Mouse (Mus musculus) forebrain, embryonic 16.5 days (tissue): Measurements from ENCODE around the gene Naa20. TPM values are rescaled to one million over a fixed set of nuclear protein-coding genes. Genes with fewer than 3 reads are reported as not detected.
A peak's percentile ranks its signal among the peaks of the same experiment; 100 is the strongest.
"Not testable (repeated sequence)": the region's sequence is repeated elsewhere in the genome, so short reads cannot be mapped to it uniquely, and the experiment has no call there.

Experiments
- ATAC-seq: fragments of 200-750 bp; cut with Nextera tagmentation; 2 replicates; pipeline ENCODE4 v1.8.0; 2017; ENCODE audit warnings: mild to moderate bottlenecking, moderate library complexity
- H3K27ac ChIP-seq: fragments of 300-500 bp; sonication (generic); 2 replicates; pipeline ENCODE4 v1.5.1; 2014; ENCODE audit warnings: low read length, control low read depth
- H3K27me3 ChIP-seq: fragments of 300-500 bp; sonication (generic); replicated peaks from 2 replicates; pipeline ENCODE4 v1.6.1; 2014; ENCODE audit warnings: low read length; ENCODE audit not compliant: control insufficient read depth, insufficient read depth
- H3K36me3 ChIP-seq: fragments of 300-500 bp; sonication (generic); 2 replicates; pipeline ENCODE4 v1.6.1; 2014; ENCODE audit not compliant: control insufficient read depth, insufficient read depth
- H3K4me1 ChIP-seq: fragments of 300-500 bp; sonication (generic); replicated peaks from 2 replicates; pipeline ENCODE4 v1.6.1; 2014; ENCODE audit warnings: low read length; ENCODE audit not compliant: control insufficient read depth, insufficient read depth
- H3K4me2 ChIP-seq: fragments of 300-500 bp; sonication (generic); 2 replicates; pipeline ENCODE4 v1.6.1; 2014; ENCODE audit warnings: mild to moderate bottlenecking, low read length, control low read depth
- H3K4me3 ChIP-seq: fragments of 300-500 bp; sonication (generic); replicated peaks from 2 replicates; pipeline ENCODE4 v1.5.1; 2014; ENCODE audit warnings: mild to moderate bottlenecking, low read length, control low read depth
- H3K9ac ChIP-seq: fragments of 300-500 bp; sonication (generic); replicated peaks from 2 replicates; pipeline ENCODE4 v1.6.1; 2014; ENCODE audit warnings: low read depth, low read length, control low read depth
- H3K9me3 ChIP-seq: fragments of 300-500 bp; sonication (generic); 2 replicates; pipeline ENCODE4 v1.6.1; 2016; ENCODE audit warnings: low read length; ENCODE audit not compliant: control insufficient read depth
- WGBS: fragments of 180-500 bp; shearing (Covaris S2); extraction: QIAGEN DNeasy Blood & Tissue Kit; methylation state at CpG from one replicate; pipeline ENCODE4 v1.1.7; 2014; 5-methylcytosine and 5-hydroxymethylcytosine counted together
- polyA plus RNA-seq: library from polyadenylated mRNA; unstranded; fragments of >200 nt; fragmentation: Nextera tagmentation; extraction: Ambion mirVana; gene quantifications from 2 replicates; pipeline ENCODE4 v1.2.1, GENCODE M21; 2015

Gene Naa20
- polyA plus RNA-seq, 1 experiment from 2014 or later: 127 TPM

DNA sequence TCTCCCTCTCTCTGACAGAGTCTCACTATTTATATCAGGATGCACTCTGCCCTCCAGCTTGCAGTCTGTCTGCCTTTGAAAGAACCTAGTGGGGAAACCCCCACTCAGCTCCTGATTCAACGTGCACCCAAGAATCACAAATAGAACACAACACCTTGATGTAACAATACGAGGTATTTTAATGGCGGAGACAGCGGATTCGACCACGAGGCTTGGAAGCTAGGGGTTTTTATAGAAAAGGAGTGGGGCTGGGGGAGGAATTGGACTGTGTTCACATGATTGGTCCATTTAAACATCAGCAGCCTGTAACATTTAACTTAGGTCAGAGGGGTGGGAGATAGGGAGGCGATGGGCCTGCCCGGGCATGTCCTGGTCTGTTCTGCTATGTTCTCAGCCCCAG is 1.6 kb upstream of the Naa20 start:
- not testable (repeated sequence) for H3K27me3 ChIP-seq, H3K9me3 ChIP-seq, H3K4me2 ChIP-seq, ATAC-seq, H3K4me3 ChIP-seq, H3K27ac ChIP-seq, H3K9ac ChIP-seq, H3K36me3 ChIP-seq
- peaks cover 19% of the 10 kb centered on the region for H3K4me1 ChIP-seq
- WGBS: 73% methylated on average over 7 of the region's 8 CpGs

DNA sequence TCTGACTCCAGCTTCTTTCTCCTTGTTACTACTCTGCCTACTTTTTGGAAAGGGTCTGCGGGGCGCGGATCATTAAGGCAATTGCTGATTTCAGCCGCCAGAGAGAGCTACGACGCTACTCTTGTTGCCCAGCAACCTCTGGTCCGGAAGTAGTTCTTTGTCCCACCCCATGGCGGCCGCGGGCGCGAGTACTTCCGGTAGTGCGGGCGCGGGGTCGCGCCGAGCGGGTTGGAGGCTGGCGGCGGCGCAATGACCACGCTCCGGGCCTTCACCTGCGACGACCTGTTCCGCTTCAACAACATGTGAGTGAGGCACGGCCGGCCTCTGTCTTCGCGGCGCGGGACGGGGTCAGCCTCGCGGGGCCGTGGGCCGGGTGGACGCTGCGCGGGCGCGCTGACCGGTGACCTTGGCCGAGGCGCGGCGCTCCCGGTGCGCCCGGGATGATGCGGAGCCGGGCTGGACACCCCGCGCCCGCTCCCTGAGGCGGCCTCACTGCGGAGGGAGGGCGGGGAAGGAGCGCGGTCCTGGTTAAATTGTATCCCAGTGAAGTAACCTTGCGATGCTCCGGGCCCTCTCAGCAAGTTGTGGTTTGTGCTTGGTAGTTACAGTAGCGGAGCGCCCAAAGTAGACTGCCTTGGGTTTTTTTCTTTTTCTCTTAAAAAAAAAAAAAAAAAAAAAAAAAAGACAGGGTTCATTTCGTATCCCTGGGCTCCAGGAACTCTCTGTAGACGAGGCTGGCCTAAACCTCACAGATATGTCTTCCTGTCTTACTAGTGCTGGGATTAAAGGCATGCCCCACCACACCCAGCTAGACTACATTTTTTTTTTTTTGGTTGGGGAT is 1.4 kb downstream of the Naa20 start:
- Histone ChIP-seq H3K27ac (peak overlapping the region; percentile 70), H3K9me3 (no peaks in the 10 kb centered on the region), H3K4me1 (peaks cover 19% of the 10 kb centered on the region), H3K4me2 (peak overlapping the region; percentile 58), H3K4me3 (peak overlapping the region; percentile 97), H3K27me3 (no peaks in the 10 kb centered on the region), H3K9ac (peak overlapping the region; percentile 99), H3K36me3 (no peaks in the 10 kb centered on the region)
- peak; percentile 99 for ATAC-seq
- under 1% methylated on average over 68 of the region's 68 CpGs for WGBS

DNA sequence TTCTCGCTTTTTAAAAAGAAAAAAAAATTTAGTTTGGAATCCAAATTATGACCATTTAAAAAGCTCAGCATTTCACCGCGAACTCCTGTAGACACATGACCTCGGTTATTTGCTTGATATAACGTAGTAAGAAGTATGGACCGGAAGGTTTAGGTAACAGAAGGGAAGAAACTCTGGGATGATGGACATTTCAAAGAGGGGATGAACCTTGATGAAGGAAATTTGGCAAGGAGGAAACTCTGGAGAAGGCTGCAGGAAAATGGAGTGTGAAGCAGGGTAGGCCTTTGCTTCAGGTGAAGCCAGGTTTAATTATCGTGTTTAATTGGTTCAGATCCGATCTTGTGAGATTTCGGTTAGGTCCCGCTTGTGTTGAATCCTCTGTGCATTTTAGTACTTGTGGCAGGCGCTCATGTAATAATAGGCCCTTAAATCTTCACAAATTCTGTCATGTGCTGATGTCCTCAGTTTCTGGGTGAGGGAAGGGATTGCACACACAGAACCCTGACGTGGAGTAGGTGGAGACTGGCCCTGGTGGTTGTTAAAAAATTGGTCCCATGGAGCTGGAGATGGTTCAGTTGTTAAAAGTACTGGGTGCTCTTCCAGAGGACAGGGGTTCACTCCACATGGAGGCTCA is 2.2 kb downstream of the Naa20 start:
- peaks cover 19% of the 10 kb centered on the region for H3K4me1 ChIP-seq
- 0 out of 2 replicates have a peak, but pooled peaks cover 2% of the 10 kb centered on the region for H3K36me3 ChIP-seq
- no peak overlapping the region for H3K27ac ChIP-seq
- H3K9ac ChIP-seq: peak overlapping the region; percentile 99
- WGBS: 31% methylated on average over 12 of the region's 12 CpGs
- H3K4me3 ChIP-seq: peak overlapping the region; percentile 97
- H3K9me3 ChIP-seq: no peaks in the 10 kb centered on the region
- ATAC-seq: no peak
- no peaks in the 10 kb centered on the region for H3K27me3 ChIP-seq
- H3K4me2 ChIP-seq: peak overlapping the region; percentile 58

GRCm38 (mm10) chr2:145905156-145905555 is 3.3 kb downstream of the Naa20 start:
- no peak for ATAC-seq
- 84% methylated on average over 6 of the region's 6 CpGs for WGBS
- Histone ChIP-seq H3K9me3 (no peaks in the 10 kb centered on the region), H3K4me3 (no peak overlapping the region), H3K27ac (no peak overlapping the region), H3K9ac (no peak overlapping the region), H3K27me3 (no peaks in the 10 kb centered on the region), H3K4me1 (peaks cover 19% of the 10 kb centered on the region), H3K36me3 (peaks cover 7% of the 10 kb centered on the region; the same call in 1 of the 2 replicates), H3K4me2 (no peak overlapping the region)

DNA sequence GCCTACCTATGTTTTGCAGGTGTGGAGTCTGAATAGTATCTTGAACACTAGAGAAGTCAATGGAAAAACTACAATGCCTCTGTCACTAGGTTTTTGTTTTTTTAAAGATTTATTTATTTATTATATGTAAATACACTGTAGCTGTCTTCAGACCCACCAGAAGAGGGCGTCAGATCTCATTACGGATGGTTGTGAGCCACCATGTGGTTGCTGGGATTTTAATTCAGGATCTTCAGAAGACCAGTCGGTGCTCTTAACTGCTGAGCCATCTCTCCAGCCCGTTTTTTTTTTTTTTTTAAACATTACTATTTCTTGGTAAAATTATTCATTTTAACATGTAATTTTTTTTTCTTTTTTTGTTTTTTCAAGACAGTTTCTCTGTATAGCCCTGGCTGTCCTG is 4.0 kb downstream of the Naa20 start:
- not testable (repeated sequence) for H3K4me3 ChIP-seq, ATAC-seq, H3K9me3 ChIP-seq, H3K27ac ChIP-seq, H3K4me2 ChIP-seq, H3K9ac ChIP-seq, H3K27me3 ChIP-seq, H3K36me3 ChIP-seq
- H3K4me1 ChIP-seq: peaks cover 19% of the 10 kb centered on the region
- 55% methylated on average over 4 of the region's 4 CpGs for WGBS

DNA sequence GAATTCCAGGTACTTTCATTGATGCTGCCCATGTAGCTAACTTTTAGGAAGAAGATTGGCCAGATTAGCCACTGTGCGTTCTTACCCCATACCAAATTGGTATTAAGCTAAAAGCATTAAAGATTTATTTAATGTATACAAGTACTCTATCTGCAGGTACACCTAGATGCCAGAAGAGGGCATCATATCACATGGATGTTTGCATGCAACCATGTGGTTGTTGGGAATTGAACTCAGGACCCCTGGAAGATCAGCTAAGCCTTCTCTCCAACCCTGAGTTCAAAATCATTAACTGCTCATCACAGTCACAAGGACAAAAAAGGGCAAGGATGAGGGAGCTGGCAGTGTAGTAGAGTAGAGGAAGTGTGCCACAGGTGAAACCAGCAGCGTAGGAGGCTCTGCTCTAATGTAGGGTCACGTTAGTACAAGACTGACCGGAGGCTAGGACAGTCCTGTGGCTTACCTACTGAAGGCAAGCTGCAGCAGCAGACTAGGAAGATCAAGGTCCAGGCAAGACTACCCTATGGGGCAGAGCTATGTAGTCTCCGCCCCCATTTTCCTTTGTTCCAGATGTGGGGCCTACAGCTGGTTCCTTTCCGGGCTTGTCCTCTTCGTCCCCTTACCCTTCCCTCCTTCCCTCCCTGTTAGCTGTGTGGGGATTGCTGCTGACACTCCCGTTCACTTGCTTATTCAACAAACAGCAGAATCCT is 19.2 kb downstream of the Naa20 start:
- peaks cover 46% of the 10 kb centered on the region for H3K36me3 ChIP-seq
- 89% methylated on average over 8 of the region's 8 CpGs for WGBS
- H3K9ac ChIP-seq: no peak overlapping the region
- no peak for ATAC-seq
- H3K4me3 ChIP-seq: no peak overlapping the region
- no peaks in the 10 kb centered on the region for H3K27me3 ChIP-seq
- H3K9me3 ChIP-seq: no peaks in the 10 kb centered on the region
- H3K4me2 ChIP-seq: no peak overlapping the region
- no peaks in the 10 kb centered on the region for H3K4me1 ChIP-seq
- H3K27ac ChIP-seq: no peak overlapping the region

- under 1% methylated on average over 61 of the region's 61 CpGs for WGBS
- Histone ChIP-seq H3K4me2 (peak within 1 kb of the TSS; percentile 99), H3K4me3 (peak within 1 kb of the TSS; percentile 97), H3K27ac (no peak within 1 kb of the TSS), H3K27me3 (no peaks in the 10 kb centered on the region), H3K36me3 (peaks cover 7% of the 10 kb centered on the region), H3K9ac (peak within 1 kb of the TSS; percentile 70), H3K9me3 (no peaks in the 10 kb centered on the region), H3K4me1 (peaks cover 10% of the 10 kb centered on the region)
- peak; percentile 99 for ATAC-seq
Observed at GRCm38 (mm10) chr2:145934339-145935231, 32.7 kb downstream of the Naa20 start, which contains the start of the genes Cfap61 and Crnkl1. Cfap61 (plus strand) TSS chr2:145934784. Crnkl1 (minus strand) TSS chr2:145935014.

- H3K4me3 ChIP-seq: no peak overlapping the region
- no peak overlapping the region for H3K4me2 ChIP-seq
- ATAC-seq: no peak
- H3K9ac ChIP-seq: no peak overlapping the region
- H3K27me3 ChIP-seq: no peaks in the 10 kb centered on the region
- WGBS: 88% methylated on average over 8 of the region's 8 CpGs
- no peak overlapping the region for H3K27ac ChIP-seq
- no peaks in the 10 kb centered on the region for H3K36me3 ChIP-seq
- peaks cover 10% of the 10 kb centered on the region for H3K4me1 ChIP-seq
- H3K9me3 ChIP-seq: no peaks in the 10 kb centered on the region
Observed at GRCm38 (mm10) chr2:145936975-145937374, 35.1 kb downstream of the Naa20 start.
